Mouse (Mus musculus) MEL (cell line): Measurements from ENCODE around the gene Bcl11b. TPM values are rescaled to one million over a fixed set of nuclear protein-coding genes. Genes with fewer than 3 reads are reported as not detected.

Experiments used
- DNase-seq: peaks from one replicate; pipeline ENCODE4 v3.0.0; 2011; ENCODE audit warnings: low read depth, low spot score
- H3K27ac ChIP-seq: 2 replicates; pipeline ENCODE4 v1.5.1; 2012; ENCODE audit warnings: low read depth, mild to moderate bottlenecking, control low read depth, low read length, moderate library complexity; ENCODE audit not compliant: control insufficient read depth
- H3K27me3 ChIP-seq, 2 experiments: fragments of 150-350 bp in 1 of 2; sonication (generic) in 1 of 2; 2 replicates each; pipeline ENCODE4 v1.6.1; 2012; ENCODE audit warnings: low read length in 2 of 2, mild to moderate bottlenecking in 2 of 2, improper control_type of control experiment in 1 of 2, moderate library complexity in 1 of 2; ENCODE audit not compliant: insufficient read depth in 2 of 2, control insufficient read depth in 1 of 2
- H3K36me3 ChIP-seq, 2 experiments: 2 replicates each; pipeline ENCODE4 v1.6.1; 2012 to 2014; ENCODE audit warnings: low read length in 2 of 2, improper control_type of control experiment in 1 of 2, inconsistent platforms in 1 of 2, mild to moderate bottlenecking in 1 of 2; ENCODE audit not compliant: insufficient read depth in 2 of 2, control insufficient read depth in 1 of 2
- H3K4me1 ChIP-seq, 2 experiments: fragments of 150-350 bp in 1 of 2; sonication (generic) in 1 of 2; 2 replicates each; pipeline ENCODE4 v1.6.1; 2012; ENCODE audit warnings: low read length in 2 of 2, improper control_type of control experiment in 1 of 2, mild to moderate bottlenecking in 1 of 2; ENCODE audit not compliant: insufficient read depth in 2 of 2, control insufficient read depth in 1 of 2
- H3K4me3 ChIP-seq, 2 experiments: fragments of 150-350 bp in 1 of 2; sonication (generic) in 1 of 2; 2 replicates each; pipeline ENCODE4 v1.5.1; 2012; ENCODE audit warnings: low read depth in 2 of 2, low read length in 2 of 2, mild to moderate bottlenecking in 2 of 2, moderate library complexity in 2 of 2, control low read depth in 1 of 2, improper control_type of control experiment in 1 of 2; ENCODE audit not compliant: control insufficient read depth in 1 of 2, insufficient read depth in 1 of 2
- H3K79me2 ChIP-seq: 2 replicates; pipeline ENCODE4 v1.6.1; 2012; ENCODE audit warnings: mild to moderate bottlenecking, low read length, moderate library complexity; ENCODE audit not compliant: control insufficient read depth, poor library complexity, insufficient read depth
- H3K9ac ChIP-seq: 2 replicates; pipeline ENCODE4 v1.6.1; 2012; ENCODE audit warnings: low read depth, mild to moderate bottlenecking, control low read depth, low read length, moderate library complexity; ENCODE audit not compliant: control insufficient read depth, poor library complexity, severe bottlenecking
- H3K9me3 ChIP-seq: fragments of 150-350 bp; sonication (generic); replicated peaks from 2 replicates; pipeline ENCODE4 v1.6.1; 2012; ENCODE audit warnings: mild to moderate bottlenecking, low read length, improper control_type of control experiment, moderate library complexity; ENCODE audit not compliant: insufficient read depth
- BHLHE40 ChIP-seq: IDR thresholded peaks from 2 replicates; pipeline ENCODE4 v1.6.1; 2012; ENCODE audit warnings: low read depth, mild to moderate bottlenecking, inconsistent platforms, low read length, improper control_type of control experiment, borderline replicate concordance
- CHD1 ChIP-seq: IDR thresholded peaks from 2 replicates; pipeline ENCODE4 v1.6.1; 2012; ENCODE audit warnings: low read depth, mild to moderate bottlenecking, inconsistent platforms, low read length, improper control_type of control experiment
- CHD2 ChIP-seq: IDR thresholded peaks from 2 replicates; pipeline ENCODE4 v1.6.1; 2011; ENCODE audit warnings: low read length, improper control_type of control experiment
- ELF1 ChIP-seq: IDR thresholded peaks from 2 replicates; pipeline ENCODE4 v1.6.1; 2014; ENCODE audit warnings: low read depth, mild to moderate bottlenecking, inconsistent platforms, low read length, improper control_type of control experiment, moderate library complexity
- ETS1 ChIP-seq: IDR thresholded peaks from 2 replicates; pipeline ENCODE4 v1.6.1; 2012; ENCODE audit warnings: low read depth, mild to moderate bottlenecking, inconsistent platforms, low read length, improper control_type of control experiment, moderate library complexity
- GATA1 ChIP-seq: IDR thresholded peaks from 2 replicates; pipeline ENCODE4 v1.6.1; 2011; ENCODE audit warnings: low read depth, low read length, improper control_type of control experiment
- HCFC1 ChIP-seq: IDR thresholded peaks from 2 replicates; pipeline ENCODE4 v1.6.1; 2012; ENCODE audit warnings: low read depth, mild to moderate bottlenecking, inconsistent platforms, low read length, improper control_type of control experiment, moderate library complexity
- MAX ChIP-seq: IDR thresholded peaks from 2 replicates; pipeline ENCODE4 v1.6.1; 2011; ENCODE audit warnings: low read length, improper control_type of control experiment
- MAZ ChIP-seq: IDR thresholded peaks from 2 replicates; pipeline ENCODE4 v1.6.1; 2012; ENCODE audit warnings: low read depth, mild to moderate bottlenecking, inconsistent platforms, low read length, improper control_type of control experiment
- MYB ChIP-seq: IDR thresholded peaks from 2 replicates; pipeline ENCODE4 v1.6.1; 2011; ENCODE audit warnings: mild to moderate bottlenecking, low read depth, low read length, improper control_type of control experiment
- MYC ChIP-seq: IDR thresholded peaks from 2 replicates; pipeline ENCODE4 v1.6.1; 2011; ENCODE audit warnings: low read depth, mild to moderate bottlenecking, low read length, improper control_type of control experiment, moderate library complexity
- POLR2A ChIP-seq, 2 experiments: IDR thresholded peaks; 2 replicates each; pipeline ENCODE4 v1.6.1; 2011 to 2012; ENCODE audit warnings: low read length in 2 of 2, mild to moderate bottlenecking in 2 of 2, control low read depth in 1 of 2, improper control_type of control experiment in 1 of 2, low read depth in 1 of 2, moderate library complexity in 1 of 2; ENCODE audit not compliant: control insufficient read depth in 1 of 2, insufficient read depth in 1 of 2, poor library complexity in 1 of 2
- POLR2AphosphoS2 ChIP-seq: IDR thresholded peaks from 2 replicates; pipeline ENCODE4 v1.6.1; 2011; ENCODE audit warnings: low read length, improper control_type of control experiment
- POLR2AphosphoS5 ChIP-seq: IDR thresholded peaks from 2 replicates; pipeline ENCODE4 v1.6.1; 2012; ENCODE audit warnings: low read depth, borderline replicate concordance, mild to moderate bottlenecking, inconsistent platforms, low read length, moderate library complexity, mixed read lengths
- SMC3 ChIP-seq: IDR thresholded peaks from 2 replicates; pipeline ENCODE4 v1.6.1; 2011; ENCODE audit warnings: low read depth, low read length, improper control_type of control experiment
- TAL1 ChIP-seq: IDR thresholded peaks from 2 replicates; pipeline ENCODE4 v1.6.1; 2012; ENCODE audit warnings: mild to moderate bottlenecking, inconsistent platforms, low read length, moderate library complexity, mixed read lengths
- TBP ChIP-seq: IDR thresholded peaks from 2 replicates; pipeline ENCODE4 v1.8.0; 2011; ENCODE audit warnings: low read depth, low read length, improper control_type of control experiment
- TCF12 ChIP-seq: IDR thresholded peaks from 2 replicates; pipeline ENCODE4 v1.6.1; 2014; ENCODE audit warnings: low read depth, mild to moderate bottlenecking, inconsistent platforms, low read length, improper control_type of control experiment, moderate library complexity
- USF2 ChIP-seq, 2 experiments: IDR thresholded peaks; 2 replicates each; pipeline ENCODE4 v1.6.1; 2011 to 2012; ENCODE audit warnings: improper control_type of control experiment in 2 of 2, low read length in 2 of 2, borderline replicate concordance in 1 of 2, inconsistent platforms in 1 of 2, low read depth in 1 of 2, mild to moderate bottlenecking in 1 of 2; ENCODE audit not compliant: insufficient read depth in 1 of 2
- ZC3H11A ChIP-seq: IDR thresholded peaks from 2 replicates; pipeline ENCODE4 v1.6.1; 2012; ENCODE audit warnings: low read depth, mild to moderate bottlenecking, inconsistent platforms, low read length, improper control_type of control experiment
- ZKSCAN1 ChIP-seq: IDR thresholded peaks from 2 replicates; pipeline ENCODE4 v1.6.1; 2012; ENCODE audit warnings: low read depth, mild to moderate bottlenecking, inconsistent platforms, low read length, improper control_type of control experiment, moderate library complexity
- polyA plus RNA-seq, 2 experiments: library from polyadenylated mRNA; stranded (reverse) in 1 of 2; unstranded in 1 of 2; fragments of >175 nt in 1 of 2; fragments of >200 nt in 1 of 2; gene quantifications; 2 replicates each; pipeline versions ENCODE4 v1.2.1 to v1.2.4; 2012; ENCODE audit warnings: low replicate concordance in 2 of 2, low read depth in 1 of 2; ENCODE audit not compliant: insufficient read length in 2 of 2, insufficient read depth in 1 of 2, missing spikeins in 1 of 2
- total RNA-seq: library from RNA; depleted of rRNA; stranded (reverse); fragments of 300-350 nt; gene quantifications from 2 replicates; pipeline ENCODE4 v1.2.3, GENCODE M21; 2012

The Bcl11b gene
- total and polyA plus RNA-seq, 3 experiments = not detected

GRCm38 (mm10) chr12:107971081-107971780 is 32.2 kb downstream of the Bcl11b start:
- no peak overlapping the region for H3K4me3 ChIP-seq
- H3K79me2 ChIP-seq = no peaks in the 10 kb centered on the region
- no peak for DNase-seq
- H3K9me3 ChIP-seq = no peaks in the 10 kb centered on the region
- H3K27me3 ChIP-seq = no peaks in the 10 kb centered on the region
- no peaks in the 10 kb centered on the region for H3K4me1 ChIP-seq
- no peak overlapping the region for H3K27ac ChIP-seq
- H3K36me3 ChIP-seq = no peaks in the 10 kb centered on the region
- no peak for TF ChIP-seq MYB
- no peak for TF ChIP-seq TBP
- TF ChIP-seq USF2 (IDR thresholded peaks at IDR 0.05; ENCODE audit: borderline replicate concordance in 1 of 2, insufficient read depth in 1 of 2, low read depth in 1 of 2, low read length in 2 of 2) = no peak
- TF ChIP-seq MAX = no peak
- TF ChIP-seq ETS1 = no peak
- no peak for TF ChIP-seq POLR2A (IDR thresholded peaks at IDR 0.05; ENCODE audit: control insufficient read depth in 1 of 2, insufficient read depth in 1 of 2, low read depth in 1 of 2, low read length in 2 of 2, poor library complexity in 1 of 2)
- no peak for TF ChIP-seq CHD2
- TF ChIP-seq ZKSCAN1 = no peak
- TF ChIP-seq BHLHE40 = no peak
- no peak for TF ChIP-seq POLR2AphosphoS5
- TF ChIP-seq SMC3 = no peak
- TF ChIP-seq CHD1 = no peak
- H3K9ac ChIP-seq = no peak overlapping the region

DNA sequence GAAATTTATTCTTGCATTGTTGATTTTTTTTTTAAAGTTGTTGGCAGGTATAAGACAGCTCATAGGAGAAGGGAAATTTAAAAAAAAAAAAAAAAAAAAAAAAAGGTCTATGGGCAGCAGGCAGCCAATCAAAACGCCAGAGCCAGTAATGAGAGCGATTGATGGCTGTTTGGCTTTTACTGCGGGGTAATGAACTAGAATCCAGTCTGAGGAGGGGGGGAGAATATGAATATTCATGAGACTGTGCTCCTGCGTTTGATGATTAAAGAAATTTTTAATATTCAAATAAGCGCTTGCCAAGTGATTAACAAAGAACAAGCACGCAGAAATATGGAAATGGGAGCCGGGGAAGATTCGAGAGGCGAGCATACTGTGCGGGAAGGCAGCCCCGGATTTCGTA is 32.8 kb downstream of the Bcl11b start:
- Histone ChIP-seq H3K36me3 (no peaks in the 10 kb centered on the region), H3K9ac (no peak overlapping the region), H3K27me3 (no peaks in the 10 kb centered on the region), H3K9me3 (no peaks in the 10 kb centered on the region), H3K27ac (no peak overlapping the region), H3K4me3 (no peak overlapping the region), H3K79me2 (no peaks in the 10 kb centered on the region), H3K4me1 (no peaks in the 10 kb centered on the region)
- TF ChIP-seq ZC3H11A (no peak), TCF12 (no peak), TAL1 (no peak), USF2 (IDR thresholded peaks at IDR 0.05; ENCODE audit: borderline replicate concordance in 1 of 2, insufficient read depth in 1 of 2, low read depth in 1 of 2, low read length in 2 of 2) (no peak), ELF1 (no peak), TBP (no peak), SMC3 (no peak), CHD1 (no peak), MAZ (no peak), GATA1 (no peak), MYB (no peak), CHD2 (no peak), MYC (no peak), POLR2AphosphoS2 (no peak), MAX (no peak), POLR2AphosphoS5 (no peak), HCFC1 (no peak)
- no peak for DNase-seq
